Mouse (Mus musculus) midbrain, embryonic 11.5 days (tissue): ENCODE data around the gene Stk17b. TPM values are rescaled to one million over a fixed set of nuclear protein-coding genes. Genes with fewer than 3 reads are reported as not detected.
A peak's percentile ranks its signal among the peaks of the same experiment; 100 is the strongest.

Source experiments
- ATAC-seq: fragments of 200-750 bp; cut with Nextera tagmentation; 2 replicates; pipeline ENCODE4 v1.8.0; 2017; ENCODE audit warnings: moderate TSS enrichment, moderate library complexity; ENCODE audit not compliant: low FRiP score
- DNase-seq: peaks from one replicate; pipeline ENCODE4 v3.0.0; 2015; ENCODE audit warnings: low spot score; ENCODE audit errors: missing footprints
- H3K27ac ChIP-seq: fragments of 300-500 bp; sonication (generic); 2 replicates; pipeline ENCODE4 v1.5.1; 2014; ENCODE audit warnings: low read depth, low read length
- H3K27me3 ChIP-seq: fragments of 300-500 bp; sonication (generic); 2 replicates; pipeline ENCODE4 v1.6.1; 2014; ENCODE audit warnings: mild to moderate bottlenecking, low read length, moderate library complexity, mixed read lengths; ENCODE audit not compliant: control insufficient read depth, insufficient read depth
- H3K36me3 ChIP-seq: fragments of 300-500 bp; sonication (generic); 2 replicates; pipeline ENCODE4 v1.6.1; 2014; ENCODE audit warnings: mild to moderate bottlenecking, low read length, moderate library complexity, mixed read lengths; ENCODE audit not compliant: control insufficient read depth, insufficient read depth
- H3K4me1 ChIP-seq: fragments of 300-500 bp; sonication (generic); 2 replicates; pipeline ENCODE4 v1.6.1; 2014; ENCODE audit warnings: low read length; ENCODE audit not compliant: control insufficient read depth, insufficient read depth
- H3K4me2 ChIP-seq: fragments of 300-500 bp; sonication (generic); 2 replicates; pipeline ENCODE4 v1.6.1; 2014; ENCODE audit warnings: mild to moderate bottlenecking, moderate library complexity
- H3K4me3 ChIP-seq: fragments of 300-500 bp; sonication (generic); 2 replicates; pipeline ENCODE4 v1.5.1; 2014; ENCODE audit warnings: low read depth, low read length
- H3K9ac ChIP-seq: fragments of 300-500 bp; sonication (generic); 2 replicates; pipeline ENCODE4 v1.6.1; 2014; ENCODE audit warnings: low read length
- H3K9me3 ChIP-seq: fragments of 300-500 bp; sonication (generic); 2 replicates; pipeline ENCODE4 v1.6.1; 2016; ENCODE audit warnings: low read length; ENCODE audit not compliant: control insufficient read depth
- WGBS: fragments of 180-500 bp; shearing (Covaris S2); extraction: QIAGEN DNeasy Blood & Tissue Kit; methylation state at CpG from one replicate; pipeline ENCODE4 v1.1.7; 2014; 5-methylcytosine and 5-hydroxymethylcytosine counted together
- polyA plus RNA-seq: library from polyadenylated mRNA; unstranded; fragments of >200 nt; fragmentation: Nextera tagmentation; extraction: Ambion mirVana; gene quantifications from 2 replicates; pipeline ENCODE4 v1.2.1, GENCODE M21; 2014

The Stk17b gene
- polyA plus RNA-seq, 1 experiment from 2014 or later, result 10.0 TPM

- DNase-seq, result no peak
- Histone ChIP-seq H3K27ac (no peak overlapping the region), H3K36me3 (no peaks in the 10 kb centered on the region), H3K9me3 (no peaks in the 10 kb centered on the region), H3K4me1 (no peaks in the 10 kb centered on the region), H3K27me3 (no peaks in the 10 kb centered on the region), H3K9ac (no peak overlapping the region), H3K4me2 (no peak overlapping the region), H3K4me3 (no peak overlapping the region)
- ATAC-seq, result no peak
- WGBS, result 80% methylated on average over 2 of the region's 2 CpGs
Observed at GRCm38 (mm10) chr1:53794279-53794678, 9.3 kb upstream of the Stk17b start.

GRCm38 (mm10) chr1:53791343-53791742, 6.3 kb upstream of the Stk17b start:
- Histone ChIP-seq H3K27ac (no peak overlapping the region), H3K36me3 (no peaks in the 10 kb centered on the region), H3K9ac (no peak overlapping the region), H3K4me1 (no peaks in the 10 kb centered on the region), H3K4me3 (no peak overlapping the region), H3K27me3 (no peaks in the 10 kb centered on the region), H3K4me2 (no peak overlapping the region), H3K9me3 (no peaks in the 10 kb centered on the region)
- WGBS, result 87% methylated on average over 2 of the region's 2 CpGs
- DNase-seq (no peak), ATAC-seq (no peak)

DNA sequence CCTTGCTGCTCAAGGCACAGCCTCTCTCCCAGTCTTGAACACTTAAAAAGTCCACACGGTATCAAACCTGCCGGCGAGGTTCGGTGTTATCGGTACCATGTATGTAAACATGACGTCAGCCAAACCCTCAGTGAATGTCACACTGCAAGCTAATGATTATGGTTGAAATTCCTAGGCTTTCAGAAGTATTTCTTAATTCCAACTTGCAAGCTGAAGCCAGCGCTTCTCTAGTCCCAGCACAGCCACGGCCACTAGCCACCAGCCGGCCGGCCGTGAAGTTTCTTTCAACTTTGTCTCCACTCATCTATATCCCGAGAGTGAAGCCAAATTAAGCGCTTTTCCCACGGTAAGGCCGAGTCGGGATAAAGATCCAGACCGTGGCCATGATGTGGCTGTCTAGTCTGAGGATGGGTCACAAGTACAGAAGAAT, 718 bp downstream of the Stk17b start:
- DNase-seq (peak; percentile 94), ATAC-seq (peak; percentile 24)
- H3K4me3 ChIP-seq, result peak overlapping the region; percentile 79
- H3K4me2 ChIP-seq, result peak overlapping the region; percentile 76
- H3K27ac ChIP-seq, result no peak overlapping the region
- WGBS, result under 1% methylated on average over 17 of the region's 17 CpGs
- peak overlapping the region; percentile 77 for H3K9ac ChIP-seq
- no peaks in the 10 kb centered on the region for H3K4me1 ChIP-seq
- no peaks in the 10 kb centered on the region for H3K9me3 ChIP-seq
- no peaks in the 10 kb centered on the region for H3K27me3 ChIP-seq
- no peaks in the 10 kb centered on the region for H3K36me3 ChIP-seq

DNA sequence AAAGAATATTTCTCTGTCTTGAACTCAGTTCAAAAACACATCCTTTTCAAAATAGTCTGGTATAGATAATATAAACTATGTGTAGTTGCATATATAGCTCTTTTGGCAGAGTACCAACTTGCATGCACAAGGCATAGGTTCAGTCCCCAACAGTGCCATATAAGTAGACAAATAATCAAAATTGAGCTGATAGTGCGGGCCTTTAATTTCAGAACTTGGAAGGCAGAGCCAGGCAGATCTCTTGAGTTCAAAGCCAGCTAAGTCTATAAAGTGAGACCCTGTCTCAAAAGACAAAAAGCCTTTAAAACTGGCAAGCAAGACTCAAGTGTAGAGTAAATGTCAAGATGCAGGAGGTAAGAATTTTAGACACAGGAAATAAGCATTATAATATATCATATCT, 2.1 kb downstream of the Stk17b start:
- no peak overlapping the region for H3K9ac ChIP-seq
- no peaks in the 10 kb centered on the region for H3K36me3 ChIP-seq
- no peaks in the 10 kb centered on the region for H3K9me3 ChIP-seq
- DNase-seq, result no peak
- no peak for ATAC-seq
- H3K27ac ChIP-seq, result no peak overlapping the region
- no peak overlapping the region for H3K4me3 ChIP-seq
- no peak overlapping the region for H3K4me2 ChIP-seq
- WGBS, result 92% methylated on average over 1 of the region's 1 CpGs
- no peaks in the 10 kb centered on the region for H3K4me1 ChIP-seq
- no peaks in the 10 kb centered on the region for H3K27me3 ChIP-seq

DNA sequence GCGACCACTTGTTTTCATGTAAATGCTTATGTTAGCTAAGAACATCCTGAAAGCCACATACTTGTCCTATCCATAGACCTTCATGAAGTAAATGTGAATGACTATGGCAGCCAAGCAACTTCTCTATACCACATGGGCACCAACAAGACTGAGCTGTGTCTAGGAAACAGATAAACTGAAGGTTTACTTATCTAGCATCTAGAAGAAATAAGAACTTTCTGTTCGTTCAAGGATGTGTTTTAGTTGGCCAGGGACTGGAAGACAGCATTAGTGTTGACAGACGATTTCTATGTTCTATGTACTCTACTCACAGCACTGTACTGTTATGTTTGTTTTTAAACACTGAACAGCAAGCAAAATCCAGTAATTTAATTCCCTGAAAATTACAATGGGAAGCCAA, 2.9 kb downstream of the Stk17b start:
- DNase-seq, result no peak
- no peak overlapping the region for H3K27ac ChIP-seq
- 89% methylated on average over 3 of the region's 3 CpGs for WGBS
- H3K9me3 ChIP-seq, result no peaks in the 10 kb centered on the region
- H3K4me3 ChIP-seq, result no peak overlapping the region
- H3K4me2 ChIP-seq, result no peak overlapping the region
- no peak overlapping the region for H3K9ac ChIP-seq
- H3K36me3 ChIP-seq, result no peaks in the 10 kb centered on the region
- no peaks in the 10 kb centered on the region for H3K4me1 ChIP-seq
- no peak for ATAC-seq
- H3K27me3 ChIP-seq, result no peaks in the 10 kb centered on the region

GRCm38 (mm10) chr1:53781311-53781710, 3.7 kb downstream of the Stk17b start:
- ATAC-seq, result no peak
- 85% methylated on average over 1 of the region's 1 CpGs for WGBS

DNA sequence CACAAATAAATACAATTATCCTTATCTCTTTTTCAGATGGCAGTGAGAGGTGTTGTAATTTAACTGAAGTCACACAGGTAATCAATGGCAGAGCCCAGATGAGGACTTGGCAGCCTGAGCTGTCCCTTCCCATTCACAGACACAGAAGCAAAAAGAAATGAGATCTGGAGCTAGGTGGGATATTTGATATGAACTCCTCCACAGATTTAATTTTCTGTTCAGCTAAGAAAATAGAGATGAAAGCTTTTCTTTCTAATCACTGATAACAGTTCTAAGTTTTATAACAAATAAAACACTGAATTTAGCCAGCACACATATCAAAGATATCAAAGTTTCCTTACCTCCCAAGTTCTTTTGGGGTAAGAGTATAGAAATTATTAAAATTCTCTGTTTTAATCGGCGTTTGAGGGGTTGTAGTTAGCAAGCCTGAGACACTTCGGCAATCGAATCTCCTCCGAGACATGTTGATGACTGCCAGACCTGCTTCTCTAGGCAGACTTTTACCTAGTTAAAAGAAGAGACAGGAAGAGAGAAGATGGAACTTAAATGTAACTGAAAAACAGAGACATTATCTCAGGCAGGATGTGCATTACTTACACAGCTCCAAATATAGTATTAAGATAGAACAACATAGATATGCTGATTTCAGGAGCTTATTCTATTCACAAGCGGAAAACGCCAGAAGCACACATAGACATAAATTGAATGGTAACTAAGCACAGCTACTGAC, 8.7 kb downstream of the Stk17b start:
- no peak for DNase-seq
- H3K4me2 ChIP-seq, result no peak overlapping the region
- no peak overlapping the region for H3K27ac ChIP-seq
- no peak overlapping the region for H3K4me3 ChIP-seq
- H3K36me3 ChIP-seq, result no peaks in the 10 kb centered on the region
- no peaks in the 10 kb centered on the region for H3K9me3 ChIP-seq
- H3K9ac ChIP-seq, result no peak overlapping the region
- H3K4me1 ChIP-seq, result no peaks in the 10 kb centered on the region
- ATAC-seq, result no peak
- 93% methylated on average over 7 of the region's 7 CpGs for WGBS
- no peaks in the 10 kb centered on the region for H3K27me3 ChIP-seq

More at GRCm38 (mm10) chr1:53781311-53781710, 3.7 kb downstream of the Stk17b start:
- Histone ChIP-seq H3K9ac (no peak overlapping the region), H3K36me3 (no peaks in the 10 kb centered on the region), H3K4me2 (no peak overlapping the region), H3K4me1 (no peaks in the 10 kb centered on the region), H3K27me3 (no peaks in the 10 kb centered on the region), H3K9me3 (no peaks in the 10 kb centered on the region), H3K4me3 (no peak overlapping the region), H3K27ac (no peak overlapping the region)
- DNase-seq, result no peak

- H3K4me1 ChIP-seq, result no peaks in the 10 kb centered on the region
- WGBS, result 99% methylated on average over 2 of the region's 2 CpGs
- no peak overlapping the region for H3K4me3 ChIP-seq
- H3K36me3 ChIP-seq, result no peaks in the 10 kb centered on the region
- DNase-seq, result no peak
- H3K27me3 ChIP-seq, result no peaks in the 10 kb centered on the region
- H3K9ac ChIP-seq, result no peak overlapping the region
- no peak for ATAC-seq
- H3K27ac ChIP-seq, result no peak overlapping the region
- no peaks in the 10 kb centered on the region for H3K9me3 ChIP-seq
- H3K4me2 ChIP-seq, result no peak overlapping the region
Observed at GRCm38 (mm10) chr1:53775545-53775944, 9.5 kb downstream of the Stk17b start.

DNA sequence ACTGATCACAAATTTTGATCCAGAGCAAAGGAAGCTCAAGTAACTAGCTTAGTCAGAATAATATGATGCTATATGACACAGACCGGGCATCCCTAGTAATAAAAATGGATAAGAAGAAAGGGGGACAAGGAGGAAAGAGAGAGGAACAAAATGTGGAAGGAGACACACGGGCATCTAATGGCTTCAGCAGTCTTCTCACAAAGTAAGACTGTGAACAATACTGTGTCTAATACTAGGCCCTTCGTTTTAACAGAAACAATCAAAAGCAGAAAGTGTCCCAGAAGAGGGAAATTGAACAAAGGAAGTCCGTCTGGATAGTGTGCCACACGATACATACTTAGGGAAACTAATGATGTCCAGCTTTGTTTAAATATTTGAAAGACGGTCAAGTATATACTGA, 10.0 kb downstream of the Stk17b start:
- Histone ChIP-seq H3K9ac (no peak overlapping the region), H3K9me3 (no peaks in the 10 kb centered on the region), H3K36me3 (no peaks in the 10 kb centered on the region), H3K27ac (no peak overlapping the region), H3K4me2 (no peak overlapping the region), H3K4me3 (no peak overlapping the region), H3K27me3 (no peaks in the 10 kb centered on the region), H3K4me1 (no peaks in the 10 kb centered on the region)
- no peak for DNase-seq
- no peak for ATAC-seq
- 84% methylated on average over 6 of the region's 6 CpGs for WGBS
